Mouse (Mus musculus) kidney, embryonic 16.5 days (tissue): Measurements from ENCODE around the gene Grin3b. TPM values are rescaled to one million over a fixed set of nuclear protein-coding genes. Genes with fewer than 3 reads are reported as not detected.

ENCODE experiments used
- ATAC-seq: fragments of 200-750 bp; cut with Nextera tagmentation; 2 replicates; pipeline ENCODE4 v1.8.0; 2017; ENCODE audit warnings: moderate TSS enrichment; ENCODE audit not compliant: low FRiP score, low TSS enrichment
- H3K27ac ChIP-seq: fragments of 300-500 bp; sonication (generic); 2 replicates; pipeline ENCODE4 v1.5.1; 2014; ENCODE audit warnings: low read length
- H3K27me3 ChIP-seq: fragments of 300-500 bp; sonication (generic); 2 replicates; pipeline ENCODE4 v1.6.1; 2014; ENCODE audit warnings: low read length, control low read depth, mixed read lengths; ENCODE audit not compliant: insufficient read depth
- H3K36me3 ChIP-seq: fragments of 300-500 bp; sonication (generic); 2 replicates; pipeline ENCODE4 v1.6.1; 2014; ENCODE audit warnings: low read length, control low read depth, mixed read lengths; ENCODE audit not compliant: insufficient read depth
- H3K4me1 ChIP-seq: fragments of 300-500 bp; sonication (generic); 2 replicates; pipeline ENCODE4 v1.6.1; 2014; ENCODE audit warnings: low read length, control low read depth, mixed read lengths; ENCODE audit not compliant: insufficient read depth
- H3K4me2 ChIP-seq: fragments of 300-500 bp; sonication (generic); replicated peaks from 2 replicates; pipeline ENCODE4 v1.6.1; 2014; ENCODE audit warnings: low read depth, low read length
- H3K4me3 ChIP-seq: fragments of 300-500 bp; sonication (generic); 2 replicates; pipeline ENCODE4 v1.5.1; 2014; ENCODE audit warnings: mild to moderate bottlenecking, low read length
- H3K9ac ChIP-seq: fragments of 300-500 bp; sonication (generic); replicated peaks from 2 replicates; pipeline ENCODE4 v1.6.1; 2014; ENCODE audit warnings: low read length
- H3K9me3 ChIP-seq: fragments of 300-500 bp; sonication (generic); 2 replicates; pipeline ENCODE4 v1.6.1; 2016; ENCODE audit warnings: low read length, control low read depth
- WGBS: fragments of 180-500 bp; shearing (Covaris S2); extraction: QIAGEN DNeasy Blood & Tissue Kit; methylation state at CpG from one replicate; pipeline ENCODE4 v1.1.7; 2014; 5-methylcytosine and 5-hydroxymethylcytosine counted together
- polyA plus RNA-seq: library from polyadenylated mRNA; unstranded; fragments of >200 nt; fragmentation: Nextera tagmentation; extraction: Ambion mirVana; gene quantifications from 2 replicates; pipeline ENCODE4 v1.2.1, GENCODE M21; 2015

The Grin3b gene
- polyA plus RNA-seq, 1 experiment from 2014 or later, result 0.54 TPM

DNA sequence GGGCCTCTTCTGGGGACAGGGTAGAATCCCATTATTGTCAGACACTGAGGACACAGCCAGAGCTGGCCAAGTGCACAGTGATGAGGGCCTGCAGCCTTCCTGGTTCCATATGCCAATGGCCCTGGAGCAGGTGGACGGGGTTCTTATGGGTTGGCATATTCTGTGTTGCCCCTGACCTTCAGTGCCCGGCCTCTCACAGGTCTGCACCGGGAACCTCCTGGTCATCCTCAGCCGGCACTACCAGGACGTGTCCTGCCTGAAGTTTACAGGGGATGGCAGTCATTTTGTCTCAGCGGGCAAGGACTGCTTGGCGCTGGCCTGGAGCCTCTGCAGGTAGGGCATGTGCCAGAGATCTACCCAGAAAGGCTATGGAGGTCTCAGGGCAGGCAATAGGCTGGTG is 5.8 kb upstream of the Grin3b start:
- WGBS, result 93% methylated on average over 7 of the region's 7 CpGs
- Histone ChIP-seq H3K27ac (no peak overlapping the region), H3K9me3 (no peaks in the 10 kb centered on the region), H3K4me3 (no peak overlapping the region), H3K4me1 (peaks cover 9% of the 10 kb centered on the region), H3K4me2 (no peak overlapping the region), H3K9ac (no peak overlapping the region), H3K36me3 (peaks cover 57% of the 10 kb centered on the region), H3K27me3 (no peaks in the 10 kb centered on the region)
- ATAC-seq, result no peak

GRCm38 (mm10) chr10:79965325-79965724 is 5.2 kb upstream of the Grin3b start:
- H3K9me3 ChIP-seq, result no peaks in the 10 kb centered on the region
- no peak overlapping the region for H3K27ac ChIP-seq
- 86% methylated on average over 5 of the region's 5 CpGs for WGBS
- H3K4me1 ChIP-seq, result peaks cover 9% of the 10 kb centered on the region
- ATAC-seq, result no peak
- peaks cover 57% of the 10 kb centered on the region for H3K36me3 ChIP-seq
- H3K9ac ChIP-seq, result no peak overlapping the region
- no peak overlapping the region for H3K4me3 ChIP-seq
- no peaks in the 10 kb centered on the region for H3K27me3 ChIP-seq
- no peak overlapping the region for H3K4me2 ChIP-seq

DNA sequence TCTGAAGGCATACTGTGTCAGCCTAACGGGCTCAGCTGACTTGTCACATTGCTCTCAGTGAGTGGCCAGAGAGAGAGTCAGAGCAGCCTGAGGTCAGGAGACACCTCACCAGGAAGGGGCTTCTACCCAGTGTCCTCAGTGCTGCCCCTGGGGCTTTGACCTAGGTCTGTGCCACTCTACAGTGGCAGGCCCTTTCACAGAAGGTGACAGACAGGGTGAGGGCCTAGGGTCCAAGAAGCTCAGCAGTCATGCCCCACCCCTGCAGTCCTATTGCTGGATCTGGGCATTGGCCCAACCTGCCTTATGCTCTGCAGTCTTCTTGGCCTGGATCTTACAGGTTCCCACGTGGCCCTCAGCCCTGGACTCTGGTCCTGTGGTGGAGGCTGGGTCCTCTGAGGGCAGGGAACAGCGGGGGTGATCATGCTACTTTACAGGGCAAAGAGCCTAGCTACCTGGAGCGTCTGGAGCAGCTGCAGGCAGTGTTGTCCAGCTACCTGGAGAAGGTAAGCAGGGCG is 3.6 kb upstream of the Grin3b start:
- H3K9ac ChIP-seq, result no peak overlapping the region
- peaks cover 9% of the 10 kb centered on the region for H3K4me1 ChIP-seq
- no peaks in the 10 kb centered on the region for H3K9me3 ChIP-seq
- H3K27ac ChIP-seq, result no peak overlapping the region
- H3K4me2 ChIP-seq, result no peak overlapping the region
- H3K4me3 ChIP-seq, result no peak overlapping the region
- peaks cover 7% of the 10 kb centered on the region for H3K27me3 ChIP-seq
- H3K36me3 ChIP-seq, result peaks cover 57% of the 10 kb centered on the region
- 98% methylated on average over 5 of the region's 5 CpGs for WGBS
- no peak for ATAC-seq

DNA sequence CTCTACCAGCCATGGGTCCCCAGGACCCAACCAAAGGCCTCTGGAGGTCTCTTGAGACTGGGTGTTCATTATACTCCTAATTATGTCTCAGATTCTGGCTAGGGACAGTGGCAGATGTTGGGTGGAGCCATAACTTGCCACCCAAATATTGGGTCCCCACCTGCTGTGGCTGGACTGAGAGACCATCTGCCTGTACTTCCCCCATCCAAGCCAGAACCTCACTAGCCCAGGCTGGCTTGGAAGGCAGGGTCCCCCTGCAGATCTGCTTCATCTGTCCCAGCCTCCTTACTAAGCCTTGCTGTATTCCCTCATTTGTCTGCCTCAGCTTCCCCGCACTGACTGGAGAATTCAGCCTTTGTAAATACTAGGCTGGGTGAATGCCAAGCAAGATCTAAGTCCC is 2.3 kb upstream of the Grin3b start:
- no peak overlapping the region for H3K4me2 ChIP-seq
- H3K9me3 ChIP-seq, result no peaks in the 10 kb centered on the region
- H3K4me3 ChIP-seq, result no peak overlapping the region
- H3K27ac ChIP-seq, result no peak overlapping the region
- no peak for ATAC-seq
- peaks cover 15% of the 10 kb centered on the region for H3K4me1 ChIP-seq
- WGBS, result 85% methylated on average over 1 of the region's 1 CpGs
- peaks cover 49% of the 10 kb centered on the region for H3K36me3 ChIP-seq
- H3K9ac ChIP-seq, result no peak overlapping the region
- H3K27me3 ChIP-seq, result peaks cover 13% of the 10 kb centered on the region

- 14% methylated on average over 3 of the region's 3 CpGs for WGBS
- peaks cover 40% of the 10 kb centered on the region for H3K36me3 ChIP-seq
- H3K4me1 ChIP-seq, result peaks cover 15% of the 10 kb centered on the region
- H3K27me3 ChIP-seq, result peaks cover 13% of the 10 kb centered on the region
- H3K4me2 ChIP-seq, result no peak overlapping the region
- H3K9me3 ChIP-seq, result no peaks in the 10 kb centered on the region
- no peak overlapping the region for H3K27ac ChIP-seq
- no peak overlapping the region for H3K9ac ChIP-seq
- ATAC-seq, result no peak
- no peak overlapping the region for H3K4me3 ChIP-seq
Measured at GRCm38 (mm10) chr10:79969124-79969568, 1.4 kb upstream of the Grin3b start.

DNA sequence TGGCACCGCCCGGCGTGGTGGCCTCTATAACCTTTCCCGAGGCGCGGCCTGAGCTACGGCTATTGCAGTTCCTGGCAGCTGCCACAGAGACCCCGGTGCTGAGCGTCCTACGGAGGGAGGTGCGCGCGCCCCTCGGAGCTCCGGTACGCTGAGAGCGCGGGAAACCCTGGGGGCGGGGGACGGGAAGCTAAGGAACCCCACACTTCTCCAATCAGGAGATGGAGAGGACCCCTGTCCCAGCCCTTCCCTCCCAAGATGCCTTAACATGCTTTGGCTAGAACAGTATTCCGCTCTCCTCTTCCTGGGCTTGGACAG is 625 bp downstream of the Grin3b start:
- peak overlapping the region; percentile 86 for H3K4me2 ChIP-seq
- H3K9me3 ChIP-seq, result no peaks in the 10 kb centered on the region
- 3% methylated on average over 21 of the region's 21 CpGs for WGBS
- H3K4me3 ChIP-seq, result peak overlapping the region; percentile 47
- H3K9ac ChIP-seq, result peak overlapping the region; percentile 60
- peak; percentile 28; the same call in 1 of the 2 replicates for ATAC-seq
- H3K27ac ChIP-seq, result no peak overlapping the region
- peaks cover 35% of the 10 kb centered on the region for H3K36me3 ChIP-seq
- peaks cover 13% of the 10 kb centered on the region for H3K27me3 ChIP-seq
- peaks cover 15% of the 10 kb centered on the region for H3K4me1 ChIP-seq

DNA sequence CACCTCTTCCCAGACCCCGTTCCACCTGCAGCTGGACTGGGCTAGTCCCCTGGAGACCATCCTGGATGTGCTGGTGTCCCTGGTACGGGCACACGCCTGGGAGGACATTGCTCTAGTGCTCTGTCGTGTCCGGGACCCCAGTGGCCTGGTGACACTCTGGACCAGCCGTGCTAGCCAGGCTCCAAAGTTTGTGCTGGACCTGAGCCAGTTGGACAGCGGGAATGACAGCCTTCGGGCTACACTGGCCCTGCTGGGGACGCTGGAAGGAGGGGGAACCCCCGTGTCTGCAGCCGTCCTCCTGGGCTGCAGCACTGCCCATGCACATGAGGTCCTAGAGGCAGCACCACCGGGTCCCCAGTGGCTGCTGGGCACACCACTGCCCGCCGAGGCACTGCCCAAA is 2.3 kb downstream of the Grin3b start:
- peaks cover 15% of the 10 kb centered on the region for H3K4me1 ChIP-seq
- no peak overlapping the region for H3K4me3 ChIP-seq
- peaks cover 35% of the 10 kb centered on the region for H3K36me3 ChIP-seq
- ATAC-seq, result no peak
- H3K27me3 ChIP-seq, result peaks cover 13% of the 10 kb centered on the region
- WGBS, result 47% methylated on average over 14 of the region's 14 CpGs
- H3K4me2 ChIP-seq, result no peak overlapping the region
- H3K27ac ChIP-seq, result no peak overlapping the region
- no peak overlapping the region for H3K9ac ChIP-seq
- peaks cover 10% of the 10 kb centered on the region for H3K9me3 ChIP-seq

GRCm38 (mm10) chr10:79974087-79974486 is 3.6 kb downstream of the Grin3b start:
- peaks cover 13% of the 10 kb centered on the region for H3K27me3 ChIP-seq
- H3K4me2 ChIP-seq, result no peak overlapping the region
- ATAC-seq, result no peak
- 88% methylated on average over 21 of the region's 21 CpGs for whole genome bisulfite sequencing
- no peak overlapping the region for H3K4me3 ChIP-seq
- peaks cover 44% of the 10 kb centered on the region for H3K36me3 ChIP-seq
- H3K4me1 ChIP-seq, result peaks cover 15% of the 10 kb centered on the region
- no peak overlapping the region for H3K27ac ChIP-seq
- no peak overlapping the region for H3K9ac ChIP-seq
- peaks cover 12% of the 10 kb centered on the region for H3K9me3 ChIP-seq

DNA sequence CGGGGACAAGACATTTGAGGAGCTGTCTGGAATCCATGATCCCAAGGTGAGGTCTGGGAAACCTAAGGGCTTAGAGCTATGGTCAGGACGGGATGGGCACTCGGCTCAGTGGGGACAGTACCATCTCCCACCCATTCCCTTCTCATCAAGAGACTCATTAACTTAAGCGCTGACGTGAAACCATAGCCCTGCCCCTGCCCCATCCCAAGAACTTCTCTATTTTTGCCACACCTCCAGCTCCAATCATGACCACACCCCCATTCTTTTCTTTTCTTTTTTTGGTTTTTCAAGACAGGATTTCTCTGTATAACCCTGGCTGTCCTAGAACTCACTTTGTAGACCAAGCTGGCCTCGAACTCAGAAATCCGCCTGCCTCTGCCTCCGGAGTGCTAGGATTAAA is 4.2 kb downstream of the Grin3b start:
- H3K4me1 ChIP-seq, result peaks cover 15% of the 10 kb centered on the region
- no peak overlapping the region for H3K4me3 ChIP-seq
- H3K36me3 ChIP-seq, result peaks cover 48% of the 10 kb centered on the region
- WGBS, result 76% methylated on average over 8 of the region's 8 CpGs
- peaks cover 12% of the 10 kb centered on the region for H3K9me3 ChIP-seq
- no peak overlapping the region for H3K9ac ChIP-seq
- H3K27me3 ChIP-seq, result peaks cover 13% of the 10 kb centered on the region
- no peak overlapping the region for H3K27ac ChIP-seq
- ATAC-seq, result no peak
- H3K4me2 ChIP-seq, result no peak overlapping the region

- no peak overlapping the region for H3K4me3 ChIP-seq
- no peak overlapping the region for H3K9ac ChIP-seq
- H3K27me3 ChIP-seq, result peaks cover 13% of the 10 kb centered on the region; the same call in 1 of the 2 replicates
- 84% methylated on average over 27 of the region's 28 CpGs for WGBS
- H3K4me1 ChIP-seq, result peaks cover 10% of the 10 kb centered on the region; the same call in 1 of the 2 replicates
- peaks cover 48% of the 10 kb centered on the region for H3K36me3 ChIP-seq
- peaks cover 12% of the 10 kb centered on the region for H3K9me3 ChIP-seq
- H3K4me2 ChIP-seq, result no peak overlapping the region
- no peak for ATAC-seq
- H3K27ac ChIP-seq, result no peak overlapping the region
Measured at GRCm38 (mm10) chr10:79976071-79976721, 5.7 kb downstream of the Grin3b start.
